Mouse (Mus musculus) gastrocnemius, postnatal 4 days (tissue): ENCODE measurements around the gene Gm436. TPM values are rescaled to one million over a fixed set of nuclear protein-coding genes. Genes with fewer than 3 reads are reported as not detected.

Source experiments
- DNase-seq, 2 experiments: peaks; one replicate each; pipeline ENCODE4 v3.0.0; 2021 to 2022; ENCODE audit warnings: low spot score in 2 of 2, mixed read lengths in 2 of 2
- long read RNA-seq, 2 experiments: library from polyadenylated mRNA; stranded (forward); transcript quantifications; one replicate each; pipeline ENCODE4 v2.0.0; 2021
- total RNA-seq, 2 experiments: library from RNA; stranded (reverse); gene quantifications; 2 replicates each; pipeline ENCODE4 v1.2.3; 2021

Gene Gm436
- not detected for total RNA-seq
- long read RNA-seq, experiment 1 = 0 reads
- long read RNA-seq, experiment 2 = 0 reads

- DNase-seq = no peak
These were observed at the start of gene Gm436 for GRCm38 (mm10) chr4:144686268-144686667. TSS of gene Gm436 (minus strand) at chr4:144686368.

GRCm38 (mm10) chr4:144721304-144721703 lies 35.1 kb upstream of the Gm436 start, which contains the start of gene Gm13178:
TSS of gene Gm13178 (minus strand) at chr4:144721404.
- no peak for DNase-seq

GRCm38 (mm10) chr4:144719691-144720090 lies 33.5 kb upstream of the Gm436 start:
- no peak for DNase-seq

- DNase-seq = no peak
These were observed 32.1 kb upstream of the Gm436 start for GRCm38 (mm10) chr4:144718288-144718687.

DNA sequence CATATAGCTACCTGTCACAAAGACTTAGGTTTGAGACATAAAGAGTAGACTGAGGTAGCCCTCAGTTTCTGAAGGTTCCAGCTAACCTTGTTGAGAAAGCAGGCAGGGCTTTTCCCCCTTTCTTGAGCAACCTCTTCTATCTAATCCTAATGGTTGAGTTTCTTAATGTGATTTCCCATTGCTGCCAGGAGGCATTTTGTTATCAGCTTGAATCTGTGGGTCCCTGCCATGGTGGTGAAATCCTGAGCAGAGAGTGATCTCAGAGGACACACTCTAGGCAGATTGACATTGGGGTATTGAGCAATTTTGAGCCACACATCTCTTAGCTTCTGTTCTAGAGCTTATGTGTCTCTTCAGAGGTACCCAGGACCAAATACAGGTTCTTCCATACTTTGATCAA lies 47.9 kb downstream of the Gm436 start:
- no peak for DNase-seq

Other genes with a start within 250 kb of the Gm436 start
- gene 1700012P22Rik, start 247.6 kb downstream of the Gm436 start, total RNA-seq = not detected
- gene Gm9944, start 233.1 kb downstream of the Gm436 start, total RNA-seq = not detected
- not detected for gene Aadacl3, start 222.6 kb downstream of the Gm436 start, total RNA-seq
- gene 9430007A20Rik, start 166.5 kb downstream of the Gm436 start, total RNA-seq = not detected
- gene Gm13124, start 121.2 kb downstream of the Gm436 start, total RNA-seq = not detected
- not detected for gene Aadacl4, start 72.7 kb downstream of the Gm436 start, total RNA-seq
- under 1 TPM in 1 of 2 experiments, not detected in 1; 0.25 TPM for gene Gm13178, start 35.0 kb upstream of the Gm436 start, total RNA-seq
- not detected for gene Gm438, start 100.2 kb upstream of the Gm436 start, total RNA-seq
- gene Dhrs3, start 206.5 kb upstream of the Gm436 start, total RNA-seq = 10 to 100 TPM; 49.2 to 51.4 TPM